Mouse (Mus musculus): ENCODE measurements around the gene Gm37240.

The Gm37240 gene

DNA sequence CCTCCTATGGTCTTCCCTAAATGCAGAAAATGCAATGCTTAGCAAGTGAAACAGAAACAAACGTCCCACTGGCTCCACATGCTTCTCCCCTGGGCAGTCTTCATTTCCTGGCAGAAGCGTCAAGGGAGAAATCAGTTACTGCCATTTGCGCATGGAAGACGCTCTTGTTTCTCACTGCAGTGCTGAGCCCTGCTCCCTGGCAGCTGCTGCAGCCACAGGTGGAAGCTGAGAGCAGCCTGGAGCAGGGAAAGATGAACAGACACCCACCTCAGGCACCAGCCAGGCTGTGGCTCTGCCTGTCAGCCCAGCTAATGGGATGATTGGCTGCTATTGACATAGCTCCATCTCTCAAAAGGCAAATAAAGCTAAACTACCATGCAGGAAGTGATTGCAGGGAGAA, 578.6 kb downstream of the Gm37240 start:
- DNase-seq (ENCODE audit: extremely low spot score, low read depth, low spot score) = no peak

DNA sequence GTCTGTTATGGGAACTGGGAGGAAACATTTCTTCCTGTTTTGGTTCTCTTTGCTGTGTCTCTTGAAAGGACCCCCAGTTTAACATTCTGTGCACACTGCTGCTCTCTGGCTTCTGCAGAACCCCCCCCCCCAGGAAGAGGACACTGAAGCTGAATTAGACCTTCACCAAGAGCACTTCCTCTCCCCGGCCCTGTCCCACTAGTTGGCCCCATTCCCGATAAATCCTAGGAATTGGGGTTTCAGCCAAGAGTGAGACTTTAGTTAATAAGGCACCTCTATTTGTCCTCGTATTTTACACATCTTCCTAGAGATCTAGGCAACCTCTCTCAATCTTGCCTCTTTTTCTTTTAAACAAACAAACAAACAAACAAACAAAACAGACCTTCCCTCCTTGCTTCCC, 585.5 kb downstream of the Gm37240 start:
- no peak for DNase-seq (ENCODE audit: extremely low spot score, low read depth, low spot score)

DNA sequence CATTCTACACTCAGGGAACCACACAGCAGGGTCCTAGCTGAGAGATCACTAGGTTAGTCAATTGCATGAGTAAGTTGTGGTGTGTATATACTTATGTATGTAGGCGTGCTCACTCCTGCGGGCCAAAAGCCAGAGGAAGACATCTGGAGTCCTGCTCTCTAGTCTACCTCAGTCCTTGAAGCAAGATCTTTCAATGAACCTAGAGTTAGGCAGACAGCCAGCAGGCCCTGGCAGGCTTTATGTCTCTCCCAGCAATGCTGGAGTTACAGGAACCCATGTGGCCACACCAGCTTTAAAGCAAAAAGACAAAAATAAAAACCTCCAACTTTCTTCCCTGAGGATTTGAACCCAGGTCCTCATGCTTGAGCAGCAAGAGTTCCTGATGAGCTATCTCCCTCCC, 586.0 kb downstream of the Gm37240 start:
- DNase-seq (ENCODE audit: extremely low spot score, low read depth, low spot score) = no peak

DNA sequence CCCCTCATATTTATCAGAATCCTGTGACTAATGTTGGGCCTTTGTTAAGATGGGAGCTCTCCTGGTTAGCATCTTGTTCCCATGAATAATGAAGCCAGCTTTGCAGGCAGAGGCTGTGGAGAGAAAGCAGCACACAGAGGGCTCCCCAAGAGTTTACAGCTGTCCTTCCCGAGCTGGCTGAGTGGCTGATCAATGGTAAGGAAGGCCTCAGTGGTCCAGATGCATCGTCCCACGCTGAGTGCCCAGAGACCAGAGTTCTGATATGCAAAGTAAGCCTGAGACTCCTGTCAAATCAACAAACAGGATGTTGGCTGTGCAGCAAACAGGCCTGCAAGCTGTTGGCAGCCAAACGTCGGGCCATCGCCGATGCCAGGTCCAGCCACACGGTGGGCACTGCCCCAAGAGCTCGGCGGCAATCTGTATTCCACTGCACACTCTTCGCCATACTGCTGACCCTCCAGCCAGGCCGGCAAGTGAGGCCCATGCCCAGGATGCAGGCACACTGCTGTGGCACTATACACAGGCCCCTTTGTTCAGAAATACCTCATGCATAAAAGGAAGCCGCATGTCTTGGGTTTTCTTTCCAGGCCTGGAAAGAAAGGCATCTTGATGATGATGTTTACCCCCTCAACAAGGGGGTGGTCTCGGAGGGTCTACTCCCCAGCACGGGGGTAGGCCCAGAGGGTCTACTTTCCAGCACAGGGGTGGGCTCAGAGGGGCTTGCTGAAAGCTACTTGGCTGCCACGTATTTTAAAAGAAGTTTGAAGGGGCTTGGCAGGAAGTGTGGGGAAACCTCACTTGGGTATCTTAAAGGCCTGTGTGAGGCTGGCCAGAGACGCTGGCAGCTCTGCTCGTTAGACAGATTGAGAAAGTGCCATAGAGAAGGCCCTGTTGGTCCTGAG, 587.4 kb downstream of the Gm37240 start:
- DNase-seq (ENCODE audit: extremely low spot score, low read depth, low spot score) = no peak

DNA sequence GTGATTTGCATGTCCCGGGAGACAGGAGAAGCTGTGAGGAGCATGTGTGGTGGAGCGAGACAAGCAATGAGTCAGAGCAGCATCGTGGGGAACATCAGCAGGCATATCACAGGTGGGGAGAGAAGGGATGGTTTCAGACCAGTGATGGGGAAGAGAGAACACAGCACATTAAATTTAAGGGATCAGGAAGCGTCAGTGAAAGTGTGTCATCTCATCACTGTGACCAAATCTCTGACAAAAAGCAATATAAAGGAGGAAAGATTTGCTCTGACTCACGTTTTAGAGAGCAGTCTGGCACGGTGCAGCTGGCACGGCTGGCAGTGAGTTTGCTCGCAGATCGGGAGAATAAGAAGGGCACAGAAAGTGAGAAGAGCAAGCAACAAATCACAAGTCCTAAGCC, 592.1 kb downstream of the Gm37240 start:
- DNase-seq (ENCODE audit: extremely low spot score, low read depth, low spot score) = no peak

DNA sequence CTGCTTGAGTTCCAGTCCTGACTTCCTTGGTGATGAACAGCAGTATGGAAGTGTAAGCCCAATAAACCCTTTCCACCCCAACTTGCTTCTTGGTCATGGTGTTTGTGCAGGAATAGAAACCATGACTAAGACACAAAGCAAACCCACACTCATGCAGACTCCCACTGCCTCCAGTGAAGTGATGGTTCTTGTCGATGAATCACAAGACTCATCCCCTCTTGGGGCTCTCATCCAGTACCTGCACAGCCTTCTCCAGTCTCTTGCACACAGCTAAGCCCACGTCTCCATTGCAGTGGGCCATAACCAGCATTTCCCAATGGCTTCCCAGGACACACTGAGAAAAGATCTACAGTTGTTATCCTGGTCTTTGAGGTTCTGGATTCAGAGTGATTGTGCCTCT, 599.7 kb downstream of the Gm37240 start:
- no peak for DNase-seq (ENCODE audit: extremely low spot score, low read depth, low spot score)

DNA sequence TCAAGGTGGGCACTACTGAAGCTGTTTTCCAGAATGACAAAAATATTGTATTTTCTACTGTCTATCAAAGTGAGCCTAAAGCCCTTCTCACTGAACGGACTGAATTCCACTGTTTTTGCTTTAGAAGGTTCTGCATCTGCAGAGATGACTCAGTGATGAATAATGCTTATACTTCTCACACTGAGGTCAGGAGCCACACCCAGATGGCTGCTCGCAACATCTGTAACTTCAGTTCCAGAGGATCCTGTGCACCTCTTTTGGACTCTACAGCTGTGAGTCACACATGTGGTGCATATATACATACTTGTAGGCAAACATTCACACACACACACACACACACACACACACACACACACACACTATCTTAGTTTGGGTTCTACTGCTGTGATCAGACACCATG, 602.8 kb downstream of the Gm37240 start:
- no peak for DNase-seq (ENCODE audit: extremely low spot score, low read depth, low spot score)

DNA sequence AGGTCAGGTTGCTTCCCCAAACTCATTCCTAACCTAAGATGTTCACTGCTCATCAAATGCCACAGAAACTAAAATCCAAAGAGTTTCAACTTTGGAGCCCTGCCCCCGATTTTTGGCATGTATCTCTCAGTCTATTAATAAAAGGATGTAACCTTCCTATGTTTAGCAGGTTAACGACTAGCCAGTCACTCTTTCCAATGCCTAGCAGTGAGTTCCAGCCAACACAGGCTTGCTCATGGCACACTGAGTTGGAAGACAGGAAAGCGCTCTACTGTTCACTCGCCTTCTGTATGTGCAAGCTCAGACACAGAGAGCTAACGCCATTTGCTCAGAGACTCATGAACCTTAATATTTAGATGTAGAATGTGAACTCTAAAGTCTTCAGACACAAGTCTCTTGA, 604.5 kb downstream of the Gm37240 start:
- DNase-seq (ENCODE audit: extremely low spot score, low read depth, low spot score) = no peak

DNA sequence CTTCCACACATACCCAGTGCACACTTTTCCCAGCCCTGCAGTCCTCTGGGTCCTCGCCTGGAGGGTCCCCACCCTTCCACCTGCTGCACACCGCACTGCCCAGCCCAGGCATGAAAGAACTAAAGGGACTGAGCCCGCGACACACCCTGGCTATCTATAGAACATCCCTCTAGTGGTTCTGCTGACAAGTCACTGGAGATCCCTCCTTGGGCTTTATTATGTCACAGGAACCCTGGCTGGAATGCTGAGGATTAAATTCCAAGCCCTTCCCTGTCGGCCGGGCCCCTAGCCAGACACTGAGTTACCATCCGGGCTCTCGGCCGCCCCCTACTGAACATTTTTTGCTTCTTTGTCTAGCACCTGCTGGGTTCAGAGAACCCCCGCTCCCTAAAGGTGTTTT, 612.2 kb downstream of the Gm37240 start:
- DNase-seq (ENCODE audit: extremely low spot score, low read depth, low spot score) = no peak

DNA sequence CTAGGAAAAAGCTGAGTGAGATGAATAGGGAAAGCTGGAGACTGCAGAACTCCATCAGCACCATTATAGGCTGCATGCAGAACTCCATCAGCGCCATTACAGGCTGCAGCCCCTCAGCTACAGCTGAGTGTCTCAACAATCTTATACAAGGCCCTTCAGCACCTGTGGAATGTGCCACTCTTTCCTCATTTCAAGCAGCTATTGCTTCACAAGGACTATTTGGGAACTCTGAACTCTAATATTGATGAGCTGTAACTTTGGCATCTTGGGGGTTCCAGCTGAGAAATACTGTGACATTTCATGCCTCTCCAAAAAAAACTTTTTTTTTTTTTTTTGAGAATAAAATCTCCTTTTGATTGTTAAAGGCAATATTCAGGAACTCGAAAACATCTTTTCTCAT, 615.8 kb downstream of the Gm37240 start:
- no peak for DNase-seq (ENCODE audit: extremely low spot score, low read depth, low spot score)

DNA sequence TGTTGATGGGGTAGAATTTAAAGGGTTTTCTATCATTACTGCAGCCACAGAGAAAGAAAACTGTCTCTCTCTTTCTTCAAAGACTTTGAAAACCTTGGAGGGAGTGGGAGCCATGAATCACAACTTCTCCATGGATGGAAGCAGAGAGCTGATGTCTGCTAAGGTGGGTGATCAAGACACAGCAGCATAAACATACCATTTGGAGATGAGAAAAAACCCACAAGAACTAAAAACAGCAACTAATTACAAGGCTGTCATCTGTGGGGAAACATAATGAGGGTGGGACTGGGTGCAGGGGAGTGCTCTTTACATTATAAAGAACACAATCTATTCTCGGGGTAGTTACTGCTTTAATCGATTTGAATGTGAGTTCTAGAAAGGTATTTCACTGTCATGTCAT, 622.4 kb downstream of the Gm37240 start:
- DNase-seq (ENCODE audit: extremely low spot score, low read depth, low spot score) = no peak

DNA sequence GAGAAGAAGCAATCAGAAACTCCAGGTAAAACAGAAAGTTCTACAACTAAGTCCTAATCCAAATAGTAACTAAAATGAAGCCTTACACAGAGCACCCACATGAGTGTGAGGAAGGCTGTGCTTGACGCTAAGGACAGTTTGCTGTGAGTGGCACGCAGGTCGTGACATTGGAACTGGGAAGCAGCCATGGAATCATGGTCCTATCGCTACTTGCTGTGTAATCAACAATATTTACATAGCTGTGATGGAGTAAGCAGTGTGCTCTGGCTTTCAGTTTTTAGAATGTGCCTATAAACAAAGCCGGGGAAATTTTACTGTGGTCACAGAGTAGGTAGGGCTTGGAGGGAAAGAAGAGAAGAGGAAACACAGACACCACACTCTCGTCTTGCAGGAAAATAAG, 622.8 kb downstream of the Gm37240 start:
- no peak for DNase-seq (ENCODE audit: extremely low spot score, low read depth, low spot score)

DNA sequence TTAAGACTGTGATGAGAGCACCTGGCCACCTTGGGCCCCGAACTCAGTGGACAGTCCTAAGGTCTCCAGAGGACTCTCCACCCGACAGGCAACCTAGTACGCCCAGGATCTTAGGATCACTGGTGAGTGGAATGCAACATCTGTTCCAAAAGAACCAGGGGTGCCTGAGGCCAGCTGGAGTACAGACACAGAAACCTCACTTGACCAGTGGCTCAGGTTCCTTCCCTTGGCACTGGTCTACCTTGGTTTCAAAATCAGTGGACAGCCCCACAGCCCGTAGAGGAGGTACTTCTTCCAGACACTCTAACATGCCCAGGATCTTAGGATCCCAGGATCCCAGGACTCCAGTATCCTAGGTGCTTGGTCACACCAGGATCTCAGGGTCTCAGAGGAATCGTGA, 632.8 kb downstream of the Gm37240 start:
- no peak for DNase-seq (ENCODE audit: extremely low spot score, low read depth, low spot score)

DNA sequence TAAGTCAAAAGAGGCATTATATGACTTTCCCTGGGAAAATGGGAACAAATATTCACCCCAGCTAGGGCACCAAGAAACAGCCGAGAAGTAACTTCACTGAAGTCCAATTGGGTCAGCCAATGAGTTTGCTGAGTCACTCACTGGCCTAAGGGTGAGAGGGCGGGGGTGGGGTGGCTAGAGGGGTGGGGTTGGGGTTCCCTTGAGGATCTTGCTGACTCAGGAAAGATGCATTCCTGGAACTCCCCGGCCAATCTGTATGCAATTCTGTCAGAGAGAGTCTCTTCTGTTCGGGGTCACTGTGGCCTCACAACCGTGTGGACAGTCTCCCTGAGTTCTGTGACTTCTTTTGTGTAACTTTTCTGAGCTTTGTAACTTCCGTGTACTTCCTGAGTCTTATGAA, 635.7 kb downstream of the Gm37240 start:
- DNase-seq (ENCODE audit: extremely low spot score, low read depth, low spot score) = no peak

DNA sequence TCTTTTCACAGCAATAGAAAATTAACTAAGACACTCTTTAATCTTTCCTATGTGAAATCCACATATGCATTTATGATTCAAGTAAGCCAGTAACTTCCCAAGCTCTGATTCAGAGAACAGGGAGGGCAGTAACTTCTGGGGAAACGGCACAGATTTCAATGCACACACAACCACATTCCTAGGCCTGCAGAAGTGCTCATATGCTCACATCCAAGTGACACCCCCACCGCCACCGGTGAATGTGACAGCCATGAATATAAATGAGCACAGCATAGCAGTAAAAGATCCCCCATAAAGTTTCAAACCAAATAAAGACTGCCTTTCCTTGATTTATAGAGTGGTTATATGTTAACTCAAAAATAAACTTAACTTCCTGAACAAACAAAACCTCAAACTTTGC, 641.2 kb downstream of the Gm37240 start:
- no peak for DNase-seq (ENCODE audit: extremely low spot score, low read depth, low spot score)

DNA sequence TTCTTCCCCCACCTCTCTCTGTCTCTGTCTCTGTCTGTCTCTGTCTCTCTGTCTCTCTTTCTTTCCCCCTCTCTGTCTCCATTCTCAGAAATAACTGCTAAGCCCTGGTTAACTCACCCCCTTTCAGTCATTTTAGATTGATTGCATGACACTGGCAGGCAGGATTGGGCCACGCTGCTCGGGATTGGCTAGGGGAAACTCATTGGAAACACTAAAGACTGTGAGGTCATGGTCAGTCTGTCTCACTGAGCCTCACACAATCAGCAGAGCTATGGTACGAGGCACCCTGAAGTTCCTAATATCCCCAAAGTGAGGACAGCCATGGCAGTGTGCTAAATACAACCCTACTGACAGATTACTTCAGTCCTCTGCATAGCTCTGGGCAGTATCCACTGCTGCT, 650.8 kb downstream of the Gm37240 start:
- no peak for DNase-seq (ENCODE audit: extremely low spot score, low read depth, low spot score)

DNA sequence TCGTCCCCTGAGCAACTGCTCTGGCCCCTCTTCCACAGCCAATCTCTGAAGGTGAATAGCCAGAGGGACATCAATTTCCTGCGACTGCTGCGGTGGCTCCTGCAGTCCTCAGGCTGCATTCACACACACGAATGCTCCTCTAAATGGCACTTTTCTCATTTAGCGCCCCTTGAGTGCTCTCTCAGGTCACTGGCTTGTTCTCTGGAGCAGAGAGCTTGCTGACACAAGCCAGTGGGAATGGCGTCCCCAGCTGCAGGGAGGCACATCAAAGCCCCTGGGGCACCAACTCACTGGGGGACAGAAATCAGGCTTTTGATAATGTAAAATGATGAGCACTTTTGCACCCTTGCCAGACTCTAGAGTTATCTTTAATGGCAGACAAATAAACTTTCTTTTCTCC, 654.5 kb downstream of the Gm37240 start:
- no peak for DNase-seq (ENCODE audit: extremely low spot score, low read depth, low spot score)

DNA sequence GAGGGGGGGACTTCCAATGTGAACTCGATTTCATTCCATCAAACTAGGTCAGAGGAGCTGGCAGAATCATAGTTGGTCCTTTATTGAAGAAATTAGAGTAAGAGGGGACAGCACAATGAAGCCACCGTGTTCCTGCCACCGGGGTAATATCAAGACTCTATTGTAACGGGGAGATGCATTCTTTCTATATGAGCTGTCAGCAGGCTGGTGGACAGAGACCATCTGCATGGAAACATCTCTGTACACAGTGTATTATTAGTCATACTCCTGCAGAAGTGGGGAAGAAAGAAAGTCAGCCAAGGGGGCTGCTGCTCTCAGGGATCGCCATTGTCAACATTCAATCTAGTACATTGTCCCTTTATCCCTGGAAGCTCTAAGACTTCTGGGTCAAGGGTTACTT, 665.3 kb downstream of the Gm37240 start:
- DNase-seq (ENCODE audit: extremely low spot score, low read depth, low spot score) = no peak

DNA sequence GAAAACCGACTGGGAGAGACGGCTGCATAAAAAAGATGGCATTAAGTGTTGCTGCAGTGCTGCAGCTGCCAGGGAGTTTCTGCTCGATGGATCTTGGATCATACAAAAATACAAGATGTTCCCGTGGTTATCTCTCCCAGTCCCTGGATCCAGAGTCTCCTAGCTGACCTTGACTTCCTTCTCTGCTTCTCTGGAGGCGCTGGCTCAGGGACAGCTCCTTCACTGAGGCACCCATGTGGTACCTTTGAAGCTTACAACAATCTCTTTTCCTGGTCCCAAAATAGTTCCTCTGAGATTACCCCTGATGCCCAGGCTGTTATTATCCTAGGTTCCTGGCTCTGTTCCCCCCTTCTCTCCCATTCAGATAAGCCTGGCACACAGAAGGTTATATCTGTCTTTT, 672.4 kb downstream of the Gm37240 start:
- DNase-seq (ENCODE audit: extremely low spot score, low read depth, low spot score) = no peak

DNA sequence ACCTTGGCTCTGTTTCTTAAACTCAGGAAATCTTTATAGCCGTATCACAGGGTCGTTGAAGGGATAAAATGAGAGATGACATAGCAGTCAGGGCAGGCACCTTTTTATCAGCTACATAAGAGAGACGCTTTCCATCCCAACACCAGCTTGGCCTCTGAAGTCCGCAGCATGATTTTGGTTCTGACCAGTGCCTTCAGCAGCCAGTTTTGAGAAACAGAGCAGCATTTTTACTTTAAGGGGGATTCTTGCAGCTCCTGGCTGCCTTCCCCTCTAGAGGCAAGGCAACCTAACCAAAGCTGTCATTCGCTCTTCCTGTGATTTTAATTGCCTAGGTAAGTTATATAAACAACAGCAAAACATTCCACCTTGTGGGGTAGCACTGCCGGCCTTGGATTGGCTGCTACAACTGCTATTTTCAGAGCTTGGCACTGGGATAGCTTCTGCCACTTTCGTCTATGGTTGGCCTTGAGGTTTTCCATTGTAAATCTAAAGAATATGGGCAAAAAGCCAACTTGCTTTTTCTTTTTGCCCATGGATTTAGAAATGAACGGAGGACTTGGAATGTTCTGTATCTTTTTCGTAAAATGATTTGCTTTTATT, 674.5 kb downstream of the Gm37240 start:
- no peak for DNase-seq (ENCODE audit: extremely low spot score, low read depth, low spot score)

DNA sequence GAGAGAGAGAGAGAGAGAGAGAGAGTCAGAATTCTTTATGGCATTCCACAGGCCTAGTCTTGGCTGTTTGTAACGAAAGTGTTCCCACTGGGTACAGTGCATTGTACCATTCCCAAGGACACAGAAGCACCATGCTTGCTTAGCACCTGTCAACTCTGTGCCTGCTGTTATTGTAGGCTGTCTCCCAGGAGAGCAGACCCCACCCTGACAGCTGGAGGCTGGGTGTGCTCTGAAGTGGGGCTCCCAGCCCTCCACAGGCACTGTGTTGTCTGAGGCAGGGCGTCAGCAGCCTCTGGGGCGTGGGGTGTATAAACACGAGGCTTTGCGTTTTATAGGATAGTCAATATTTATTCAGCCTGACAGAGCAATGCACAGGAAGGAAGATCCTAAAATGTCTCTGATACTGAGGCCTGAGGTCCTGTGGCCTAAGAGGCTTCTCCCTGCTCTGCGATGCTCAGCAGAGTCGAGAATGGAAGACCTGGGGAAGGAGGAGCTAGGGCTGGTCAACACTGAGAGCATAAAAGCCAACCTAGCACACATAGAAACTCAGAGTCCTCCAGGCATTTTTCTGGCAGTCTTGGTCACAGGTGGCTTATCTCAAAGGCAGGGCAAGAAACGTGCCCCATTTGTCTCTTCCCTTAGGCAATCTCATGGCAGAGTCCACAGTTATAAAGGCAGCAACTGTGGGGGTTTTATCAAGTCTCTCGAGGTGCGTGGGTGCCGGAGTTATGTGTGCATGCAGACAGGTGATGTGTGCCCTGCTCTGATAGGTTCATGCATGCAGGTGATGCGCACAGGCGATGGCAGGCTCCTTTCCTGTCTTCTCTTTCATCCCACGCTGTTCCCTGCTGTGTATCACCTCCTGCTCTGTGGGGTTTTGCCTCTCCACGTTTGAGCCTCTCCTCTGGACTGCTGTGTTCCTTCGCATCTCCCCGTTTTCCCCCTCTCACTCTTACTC, 677.2 kb downstream of the Gm37240 start:
- DNase-seq (ENCODE audit: extremely low spot score, low read depth, low spot score) = no peak

DNA sequence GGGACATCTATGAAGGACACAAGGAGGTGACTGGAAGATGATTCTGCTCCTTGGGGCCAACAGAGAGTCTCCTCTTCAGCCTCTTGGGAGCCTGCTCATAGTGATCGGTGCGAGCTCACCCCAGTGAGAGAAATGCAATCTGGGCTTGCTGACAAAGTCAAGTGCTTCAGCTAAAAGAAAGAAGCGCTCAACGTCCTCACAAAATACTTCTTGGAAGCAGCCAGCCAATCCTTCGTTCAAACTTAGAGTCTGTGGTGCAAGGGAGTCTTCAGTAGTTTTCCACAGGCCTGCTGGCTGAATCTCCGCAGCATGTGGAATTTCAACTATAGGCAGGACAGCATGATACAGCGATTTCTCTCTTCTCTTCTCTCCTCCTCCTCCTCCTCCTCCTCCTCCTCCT, 680.8 kb downstream of the Gm37240 start:
- no peak for DNase-seq (ENCODE audit: extremely low spot score, low read depth, low spot score)
